Mouse (Mus musculus) gastrocnemius, postnatal 14 days (tissue): ENCODE measurements around the gene Plekhh1. TPM values are rescaled to one million over a fixed set of nuclear protein-coding genes. Genes with fewer than 3 reads are reported as not detected.
A peak's percentile ranks its signal among the peaks of the same experiment; 100 is the strongest.
"Not testable (repeated sequence)": the region's sequence is repeated elsewhere in the genome, so short reads cannot be mapped to it uniquely, and the experiment has no call there.

Source experiments
- DNase-seq: peaks from one replicate; pipeline ENCODE4 v3.0.0; 2021; ENCODE audit warnings: mixed read lengths
- intact Hi-C: fragments of 180-260 bp; cut with DNase I; formaldehyde crosslinking; loops from one replicate; pipeline ENCODE4 v1.15.1; 2025; ENCODE audit warnings: low total_unique reads
- total RNA-seq, 2 experiments: library from RNA; stranded (reverse); gene quantifications; 2 replicates each; pipeline ENCODE4 v1.2.3; 2021

Gene Plekhh1
- total RNA-seq, 2 experiments from 2014 or later: 2.2 to 2.5 TPM

DNA sequence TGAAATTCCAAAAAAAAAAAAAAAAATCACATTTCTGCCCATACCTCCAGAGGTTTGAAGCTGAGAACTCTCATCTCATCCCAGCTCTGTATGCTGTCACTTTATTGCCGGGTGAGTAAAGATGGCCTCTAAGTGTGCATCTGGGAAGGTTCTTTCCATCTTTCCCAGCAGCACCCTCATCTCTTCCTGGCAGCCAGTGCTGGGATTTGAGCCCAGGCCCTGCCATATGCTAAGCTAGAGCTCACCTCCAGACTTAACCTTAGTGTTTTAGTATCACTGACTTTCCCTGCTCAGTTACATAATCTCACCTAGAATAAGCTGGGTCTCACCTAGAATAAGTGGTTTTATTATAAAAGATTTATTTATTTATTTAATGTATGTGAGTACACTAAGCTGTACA, 7.1 kb upstream of the Plekhh1 start:
- intact Hi-C loops: loop anchor here (5.0 kb wide), 1 partner anchor 105 kb away; no protein-coding TSS in a partner anchor

DNA sequence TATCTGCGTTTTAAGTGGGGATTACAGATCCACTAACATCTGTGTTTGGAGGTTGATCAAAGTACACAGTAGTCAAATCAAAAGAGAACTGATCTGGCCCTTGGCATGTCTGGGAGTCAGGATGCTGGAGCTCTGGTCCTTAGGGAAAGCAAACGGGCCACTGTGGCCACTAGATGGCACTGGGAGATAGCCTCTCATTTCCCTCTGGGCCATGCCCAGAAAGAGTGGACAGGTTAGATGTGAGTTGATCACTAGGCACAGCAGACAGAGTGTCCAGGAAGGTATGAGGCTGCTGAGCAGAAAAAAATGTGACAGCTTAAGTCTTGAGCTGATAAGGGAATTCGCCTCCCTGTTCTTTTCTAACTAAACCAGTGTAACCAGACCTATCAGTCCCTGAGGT, 6.1 kb upstream of the Plekhh1 start:
- DNase-seq: peak; percentile 55
- intact Hi-C loops: loop anchor here (1.0 to 5.0 kb wide), 2 partner anchors 69 to 106 kb away; no protein-coding TSS in a partner anchor

More for the DNA sequence above, 7.1 kb upstream of the Plekhh1 start:
- DNase-seq: no peak

DNA sequence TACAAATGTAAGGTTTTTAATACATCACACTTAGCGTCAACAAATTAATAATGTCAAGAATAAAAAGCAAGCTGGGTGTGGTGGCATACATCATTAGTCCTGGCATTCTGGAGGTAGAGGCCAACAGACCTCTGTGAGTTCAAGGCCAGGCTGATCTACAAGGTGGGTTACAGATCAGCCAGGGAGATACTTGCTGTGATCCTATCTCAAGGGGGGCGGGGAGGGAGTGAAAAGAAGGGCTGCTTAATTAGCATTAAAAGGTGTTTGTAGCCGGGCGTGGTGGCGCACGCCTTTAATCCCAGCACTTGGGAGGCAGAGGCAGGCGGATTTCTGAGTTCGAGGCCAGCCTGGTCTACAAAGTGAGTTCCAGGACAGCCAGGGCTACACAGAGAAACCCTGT, 1.4 kb upstream of the Plekhh1 start:
- intact Hi-C loops, DNase-seq: not testable (repeated sequence)

DNA sequence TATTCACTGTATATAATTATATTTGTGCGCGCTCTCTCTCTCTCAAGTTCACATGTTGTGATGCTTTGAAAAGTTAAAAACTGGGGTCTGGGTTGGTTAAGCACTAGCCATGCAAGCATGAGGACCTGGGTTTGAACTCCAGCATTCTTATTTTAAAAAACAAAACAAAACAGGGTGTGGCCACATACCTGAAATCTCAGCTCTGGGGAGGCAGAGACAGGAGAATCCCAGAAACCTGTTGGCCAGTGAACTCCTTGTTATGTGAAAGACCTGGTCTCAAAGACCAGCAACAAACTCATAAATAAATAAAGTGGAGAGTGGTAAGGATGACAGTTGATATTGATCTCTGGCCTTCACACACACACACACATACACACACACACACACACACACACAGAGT, 5.4 kb downstream of the Plekhh1 start:
- intact Hi-C loops: no loop called here
- no peak for DNase-seq

DNA sequence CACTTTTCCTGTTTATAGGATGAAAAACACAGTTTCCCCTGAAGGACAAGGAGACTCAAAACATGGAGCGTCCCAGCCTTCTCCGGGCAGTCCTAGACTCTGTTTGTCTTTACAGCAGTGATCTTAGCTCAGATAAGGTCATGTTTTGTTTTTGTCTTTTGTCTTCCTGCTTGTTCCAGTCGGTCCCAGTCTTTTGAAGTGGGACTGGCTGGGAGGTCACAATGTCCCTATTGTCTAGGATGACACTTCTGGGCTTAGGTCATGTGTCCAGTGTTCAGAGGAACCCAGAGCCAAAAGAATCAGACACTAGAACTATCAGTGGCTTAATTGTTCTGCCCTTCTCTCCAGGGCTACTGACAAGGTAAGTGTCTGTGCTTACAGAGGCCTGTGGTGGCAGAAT, 6.4 kb downstream of the Plekhh1 start:
- no peak for DNase-seq
- intact Hi-C loops: no loop called here

DNA sequence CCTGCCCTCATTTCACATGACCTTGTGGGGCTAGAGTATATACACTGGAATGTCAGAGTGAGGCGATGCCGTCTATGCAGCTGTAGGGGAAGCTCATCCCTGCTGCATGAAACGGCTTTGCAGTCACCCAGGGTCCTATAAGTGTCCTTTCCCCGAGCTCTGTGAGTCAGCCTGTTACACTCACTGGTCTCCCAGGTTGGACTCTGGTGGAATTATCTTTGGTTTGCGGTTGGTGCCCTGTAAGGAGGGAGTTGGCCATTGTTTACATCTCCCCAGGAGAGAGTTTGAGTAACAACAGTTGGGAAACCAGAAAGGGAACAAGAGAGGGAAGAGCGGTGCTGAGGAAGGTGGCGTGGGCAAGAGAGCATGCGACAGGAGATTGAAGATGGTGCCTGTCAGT, 10.7 kb downstream of the Plekhh1 start:
- intact Hi-C loops: no loop called here
- no peak for DNase-seq

DNA sequence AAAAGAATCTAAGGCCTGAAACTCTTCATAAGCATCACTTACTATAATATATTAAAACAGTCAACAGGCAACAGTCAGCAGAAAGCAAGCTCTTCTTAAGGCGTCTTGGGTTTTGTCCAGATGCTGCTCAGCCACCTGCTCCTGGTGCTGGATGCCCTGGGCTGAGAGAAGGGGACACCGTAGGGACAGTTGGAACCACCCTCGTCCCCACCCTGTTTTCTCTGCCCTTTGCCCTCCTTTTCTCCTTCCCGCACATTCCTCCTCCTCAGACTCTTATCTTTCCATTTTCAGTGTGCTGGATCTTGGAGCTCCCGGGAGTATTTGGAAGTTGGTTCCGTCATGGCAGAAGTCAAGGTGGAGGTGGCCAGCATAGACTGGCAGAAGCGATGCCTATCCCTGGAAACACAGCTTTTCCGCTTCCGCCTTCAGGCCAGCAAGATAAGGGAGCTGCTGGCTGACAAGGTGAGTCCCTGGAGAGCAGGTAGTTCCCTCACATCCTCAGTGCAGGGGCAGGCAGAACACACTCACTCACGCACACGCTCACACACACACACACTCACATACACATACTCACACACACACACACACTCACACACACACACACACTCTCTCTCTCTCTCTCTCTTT, 11.4 kb downstream of the Plekhh1 start:
- intact Hi-C loops: no loop called here
- no peak for DNase-seq

DNA sequence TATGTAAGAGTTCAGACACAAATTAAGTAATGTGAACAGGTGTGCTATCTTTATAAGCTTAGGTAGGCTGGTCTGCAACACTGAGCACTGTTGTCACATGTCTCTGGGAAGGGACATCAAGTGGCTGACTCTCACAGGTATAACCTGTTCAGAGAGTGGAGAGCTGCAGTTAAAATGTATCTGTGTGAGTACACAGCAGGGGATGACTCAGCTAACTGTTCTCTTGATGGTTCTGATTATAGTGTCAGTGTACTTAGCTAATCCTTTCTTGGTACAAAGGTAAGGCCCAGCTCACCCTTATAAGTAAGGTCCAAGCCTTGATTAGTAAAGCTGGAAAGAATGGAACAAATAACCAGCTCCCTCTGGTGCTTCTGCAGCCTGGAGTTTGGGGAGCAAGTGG, 12.5 kb downstream of the Plekhh1 start:
- intact Hi-C loops: no loop called here
- DNase-seq: no peak

DNA sequence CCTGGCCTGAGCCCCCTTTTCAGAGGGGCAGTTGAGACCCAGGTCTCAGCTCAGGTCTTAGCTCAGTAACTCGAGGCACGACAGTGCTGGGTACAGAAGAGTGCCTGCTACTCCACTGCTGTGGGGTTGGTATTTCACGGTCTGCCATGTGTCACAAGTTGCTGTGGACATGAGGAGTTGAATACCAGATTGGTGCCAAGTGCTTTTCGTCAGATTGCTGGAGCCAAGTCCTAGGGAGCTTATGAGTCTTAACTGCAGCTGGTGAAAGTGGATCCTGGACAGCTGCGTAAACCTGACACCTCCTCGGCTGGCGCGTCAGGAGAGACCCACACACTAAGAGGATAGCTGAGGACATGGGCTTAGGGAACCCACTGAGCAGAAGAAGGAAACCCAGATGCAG, 15.7 kb downstream of the Plekhh1 start:
- intact Hi-C loops: no loop called here

DNA sequence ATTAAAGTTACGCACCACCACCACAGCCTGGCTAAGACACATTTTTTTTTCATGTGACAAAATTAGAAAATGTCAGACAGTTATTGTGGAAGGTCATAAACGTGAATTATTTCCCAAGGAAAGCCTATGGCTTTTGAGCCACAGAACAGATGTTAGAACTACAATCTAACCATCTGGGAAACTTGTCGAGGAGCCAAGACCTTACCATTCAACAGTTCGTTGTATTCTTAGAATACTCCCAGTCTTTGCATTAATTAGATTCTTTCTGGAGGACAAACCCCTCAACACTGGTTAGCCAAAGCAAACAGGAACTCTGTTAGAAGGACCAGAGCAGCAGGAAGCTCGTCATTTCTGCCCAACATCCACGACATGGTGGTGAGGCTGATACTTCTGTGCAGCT, 17.2 kb downstream of the Plekhh1 start:
- intact Hi-C loops: no loop called here

More for the DNA sequence above, 15.7 kb downstream of the Plekhh1 start:
- peak; percentile 66 for DNase-seq

DNA sequence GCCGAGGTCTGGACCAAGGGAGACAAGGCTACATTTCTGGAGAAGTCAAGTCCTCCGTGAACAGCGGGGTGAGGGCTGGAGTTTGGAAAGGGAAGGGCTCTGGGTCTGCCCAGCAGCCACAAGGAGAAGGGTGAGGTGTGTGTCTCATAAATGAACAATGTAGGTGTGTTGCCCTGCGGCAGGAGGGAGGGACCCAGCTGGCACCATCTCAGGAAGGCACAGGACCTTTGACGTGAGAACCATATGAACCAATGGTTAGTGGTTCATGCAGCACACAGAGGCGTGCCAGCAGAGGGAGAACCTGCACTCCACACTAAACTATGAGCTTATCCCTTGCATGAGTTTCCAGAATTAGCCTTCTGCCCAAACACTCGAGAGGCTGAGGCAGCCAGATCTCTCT, 18.2 kb downstream of the Plekhh1 start:
- intact Hi-C loops: no loop called here

More for the DNA sequence above, 17.2 kb downstream of the Plekhh1 start:
- DNase-seq: no peak

DNA sequence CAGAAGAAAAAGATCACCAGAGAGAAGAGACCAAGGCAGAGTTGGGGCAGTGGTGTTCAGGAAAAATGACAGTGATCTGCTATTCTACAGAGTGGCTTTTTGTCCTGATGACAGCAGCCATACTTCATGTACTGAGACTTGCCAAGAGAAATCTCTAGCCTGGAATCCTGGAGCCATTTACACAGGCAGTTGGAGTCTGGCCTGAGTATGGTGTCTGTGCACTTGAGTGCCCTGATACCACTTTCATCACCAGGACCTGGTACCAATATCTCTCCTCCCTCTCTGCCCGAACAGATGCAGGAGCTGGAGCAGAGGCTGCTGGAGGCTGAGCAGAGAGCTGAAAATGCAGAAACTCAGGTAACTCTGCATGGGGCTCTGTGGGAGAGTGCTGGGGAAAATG, 19.9 kb downstream of the Plekhh1 start:
- intact Hi-C loops: no loop called here
- no peak for DNase-seq

More for the DNA sequence above, 18.2 kb downstream of the Plekhh1 start:
- no peak for DNase-seq

DNA sequence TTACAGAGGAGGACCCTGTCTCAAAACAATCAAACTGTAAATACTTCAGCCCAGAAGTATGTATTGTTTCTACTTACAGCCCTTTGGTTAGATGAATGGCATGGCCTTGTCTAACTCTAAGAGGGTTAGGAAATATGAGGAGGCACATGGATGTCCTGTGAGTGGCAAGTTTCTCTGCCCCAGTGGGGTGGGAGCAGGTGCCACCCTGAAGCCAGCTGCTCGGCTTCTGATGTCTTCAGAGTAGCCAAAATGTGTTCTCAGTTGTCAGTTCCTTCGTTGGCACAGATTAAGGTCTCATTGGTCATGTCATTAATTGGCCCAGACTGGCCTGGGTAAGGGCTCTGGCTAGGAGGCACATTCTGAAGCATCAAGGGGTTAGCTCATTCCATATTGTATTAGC, 20.8 kb downstream of the Plekhh1 start:
- DNase-seq: peak; percentile 30
- intact Hi-C loops: no loop called here

DNA sequence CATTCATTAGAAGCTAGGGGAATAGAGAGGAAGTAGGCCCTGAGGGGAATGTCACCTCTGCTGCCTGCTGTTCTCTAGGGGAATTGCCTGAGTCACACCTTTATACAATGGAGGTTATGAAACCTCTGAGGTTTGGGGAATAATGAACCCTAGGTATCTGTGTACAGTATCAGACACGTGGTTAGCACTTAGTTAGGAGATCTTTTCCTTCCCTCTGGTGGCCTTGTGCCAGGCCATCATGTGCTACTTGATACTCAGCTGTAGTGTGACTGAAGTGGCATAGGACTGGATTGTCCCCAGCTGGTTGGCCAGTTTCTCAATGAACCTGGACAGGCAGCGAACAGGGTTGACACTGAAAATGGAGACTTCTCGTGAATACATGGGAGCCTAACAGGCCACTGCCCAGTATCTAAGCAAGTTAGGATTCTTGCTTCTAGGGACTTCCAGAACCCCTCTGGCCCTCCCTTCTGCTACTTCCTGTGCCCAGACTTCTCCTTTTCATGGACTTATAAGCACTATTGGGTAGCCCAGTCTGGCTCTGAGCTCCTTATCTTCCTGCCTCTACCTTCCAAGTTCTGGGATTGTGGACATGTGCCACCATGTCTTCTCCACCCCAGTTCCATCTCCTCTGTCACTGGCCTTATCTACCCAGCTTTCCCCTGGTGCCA, 21.7 kb downstream of the Plekhh1 start:
- no peak for DNase-seq
- intact Hi-C loops: no loop called here

DNA sequence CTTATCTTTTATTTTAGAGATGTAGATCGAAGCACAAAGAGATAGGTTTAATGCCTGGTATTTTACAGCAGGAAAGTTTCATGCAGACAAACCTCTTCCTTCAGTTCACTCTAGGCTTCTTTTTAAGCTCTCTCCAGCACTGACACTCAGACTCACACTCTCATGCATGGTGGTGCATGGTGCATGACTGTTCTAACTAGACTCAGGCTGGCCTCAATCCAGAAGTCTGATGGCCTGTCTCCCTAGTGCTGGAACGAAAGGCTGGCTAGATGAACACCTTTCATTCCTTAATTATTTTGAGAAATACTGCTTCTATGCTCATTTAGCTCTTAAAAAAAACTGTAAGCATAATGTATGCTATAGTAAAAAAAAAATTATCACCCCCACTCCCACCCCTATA, 23.1 kb downstream of the Plekhh1 start:
- no peak for DNase-seq

DNA sequence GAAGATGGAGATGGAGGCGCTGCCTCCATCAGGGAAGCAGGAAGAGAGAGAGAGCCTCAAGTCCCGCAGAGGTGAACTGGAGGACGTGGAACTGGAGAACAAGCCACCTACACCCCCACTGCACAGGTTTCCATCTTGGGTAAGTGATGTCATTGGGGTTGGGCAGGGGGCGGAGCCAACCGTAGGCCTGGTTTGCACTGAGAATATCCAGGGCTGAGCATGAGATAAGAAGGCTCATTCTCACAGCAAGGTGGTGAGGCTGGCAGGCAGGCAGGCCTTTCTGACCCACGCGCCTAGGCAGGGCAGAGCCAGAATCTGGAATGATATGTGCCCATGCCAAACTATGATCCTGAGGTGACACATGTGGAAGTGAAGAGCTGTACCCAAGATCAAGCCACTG, 26.3 kb downstream of the Plekhh1 start:
- no peak for DNase-seq
- intact Hi-C loops: no loop called here

More for the DNA sequence above, 23.1 kb downstream of the Plekhh1 start:
- intact Hi-C loops: no loop called here

DNA sequence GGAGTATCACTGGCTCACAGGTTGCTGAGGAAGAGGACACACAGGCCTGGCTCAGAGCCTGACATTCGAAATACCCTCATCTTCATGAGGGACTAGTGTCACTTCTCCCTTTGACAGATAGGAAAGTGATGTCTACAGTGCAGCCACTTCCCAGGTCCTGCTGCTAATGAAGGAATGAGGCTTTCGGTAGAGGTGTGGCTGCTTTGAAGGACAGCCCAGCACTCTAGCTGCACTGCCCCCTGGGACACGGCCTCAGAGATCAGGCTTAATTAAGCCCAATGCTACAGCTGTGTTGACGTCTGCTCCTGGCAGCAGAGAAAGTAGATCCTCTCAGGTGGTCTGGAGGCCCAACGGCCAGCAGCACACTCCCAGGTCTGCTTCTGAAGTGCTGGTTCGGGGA, 30.6 kb downstream of the Plekhh1 start:
- DNase-seq: no peak
- intact Hi-C loops: no loop called here

DNA sequence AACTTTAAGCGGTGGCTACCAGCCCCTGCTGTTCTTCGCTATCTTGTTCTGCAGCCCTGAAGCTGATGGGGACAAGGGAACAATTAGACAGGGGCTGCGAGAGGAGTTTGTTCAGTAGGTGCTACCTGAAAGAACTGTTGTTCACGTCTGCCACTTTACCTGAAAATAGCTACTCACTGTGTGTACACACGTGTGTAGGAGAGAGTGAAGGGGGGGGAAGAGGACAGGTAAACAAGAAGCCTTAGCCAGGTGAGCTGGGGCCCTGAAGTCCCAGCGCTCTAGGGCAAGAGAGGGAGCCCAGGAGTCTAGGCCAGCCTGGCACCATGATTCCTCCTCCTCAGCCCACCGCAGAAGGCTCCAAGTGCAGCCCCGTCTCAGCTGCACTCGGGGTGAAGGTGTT, 31.2 kb downstream of the Plekhh1 start:
- no peak for DNase-seq
- intact Hi-C loops: no loop called here

DNA sequence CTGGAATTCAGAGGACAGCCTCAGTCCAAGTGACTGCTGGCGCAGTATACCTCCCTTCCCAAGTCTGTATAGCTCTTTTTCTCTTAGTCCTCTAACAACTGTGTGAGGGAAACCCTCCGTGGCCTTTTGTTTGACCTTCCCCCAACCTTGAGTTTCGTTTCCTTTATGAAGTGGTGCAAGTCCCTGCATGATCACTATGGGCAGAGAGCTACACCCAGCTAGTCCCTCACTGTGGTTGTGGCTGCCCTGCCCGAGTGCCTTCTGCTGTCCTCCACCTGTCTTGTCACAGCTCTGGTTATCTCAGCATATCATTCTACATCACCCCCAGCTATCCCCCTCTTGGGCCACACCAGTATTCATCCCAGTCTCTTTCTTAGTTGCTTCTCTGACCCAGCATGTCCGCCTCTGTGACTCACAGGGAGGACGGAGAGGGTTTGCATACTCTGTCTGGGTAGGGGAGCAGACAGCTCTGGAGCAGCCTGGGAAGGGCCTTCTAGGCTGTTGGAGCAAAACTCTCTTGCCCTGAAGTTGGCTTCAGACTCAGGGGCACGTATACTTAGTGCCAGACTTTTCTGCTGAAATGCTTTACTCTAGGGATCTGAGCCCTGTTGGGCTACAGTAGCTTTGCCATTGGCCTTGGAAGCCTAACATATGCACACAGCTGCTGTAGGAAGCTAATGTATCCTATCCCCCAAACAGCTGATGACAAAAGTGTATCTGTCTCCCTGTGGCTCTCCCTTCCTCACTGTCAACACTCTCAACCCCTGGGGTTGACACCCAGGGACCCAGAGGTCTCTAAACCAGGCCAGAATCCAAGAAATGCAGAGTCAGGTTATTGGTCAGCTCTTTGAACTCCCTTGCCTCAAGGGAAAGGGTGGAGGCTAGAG, 32.0 kb downstream of the Plekhh1 start:
- intact Hi-C loops: no loop called here
- DNase-seq: no peak

DNA sequence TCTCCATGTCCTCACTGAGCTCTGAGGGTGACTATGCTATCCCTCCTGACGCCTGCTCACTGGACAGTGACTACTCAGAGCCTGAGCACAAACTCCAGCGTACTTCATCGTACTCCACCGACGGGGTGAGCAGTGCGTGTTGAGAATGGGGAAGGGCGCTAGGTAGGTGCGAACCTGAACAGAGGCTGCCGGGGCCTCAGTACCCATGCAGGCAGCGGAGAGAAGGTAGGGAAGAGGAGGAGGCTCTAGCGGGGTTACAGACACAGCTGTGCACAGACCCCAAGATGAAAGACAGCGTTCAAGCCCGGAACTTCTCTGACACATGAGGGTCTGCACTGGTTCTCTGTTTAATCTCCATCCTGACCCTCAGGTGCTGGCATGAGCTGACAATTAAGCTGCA, 35.5 kb downstream of the Plekhh1 start:
- intact Hi-C loops: no loop called here

More for the DNA sequence above, 35.5 kb downstream of the Plekhh1 start:
- no peak for DNase-seq
